15 mouse cellular contexts compared by ENCODE assay signal in the genomic region with DNA sequence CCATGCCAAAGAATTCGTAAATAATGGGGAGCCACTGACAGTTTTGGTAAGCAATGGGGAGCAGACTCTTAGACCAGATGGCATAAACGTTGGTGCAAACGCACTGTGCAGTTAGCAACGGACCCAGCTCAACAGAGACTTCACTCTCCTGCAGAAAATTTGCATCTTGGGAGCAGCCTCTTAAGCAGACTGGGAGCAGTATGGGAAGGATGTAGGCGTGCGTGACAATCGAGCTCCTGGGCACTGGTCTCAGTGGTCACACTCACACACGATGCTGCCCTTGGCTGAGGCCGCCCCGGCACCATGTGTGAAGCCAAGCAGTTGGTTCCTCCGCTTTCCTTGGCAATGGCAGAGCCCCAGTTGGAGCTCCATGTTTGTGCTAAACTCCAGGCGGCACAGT.
DNase-seq lines count a peak whose midpoint lies in the region; ATAC-seq and TF ChIP-seq lines count a peak whose summit lies in the region.
"Had no signal": no experiment of that assay in that cellular context is flagged by ENCODE, and none has a peak within 500 bp of the region (broad histone marks: within the 10 kb centered on the region; RNA-seq: fewer than 3 reads in every experiment).

No protein-coding gene starts in this region.

- H3K4me1 ChIP-seq in forebrain, embryonic 13.5 days: peaks cover 5% of the 10 kb centered on the region
- H3K4me1 ChIP-seq in forebrain, embryonic 12.5 days: no peaks in the 10 kb centered on the region
- peaks cover 18% of the 10 kb centered on the region for H3K4me1 ChIP-seq in cerebellum, adult 2 months (ENCODE audit: control insufficient read depth, insufficient read depth, low read length)
- H3K4me1 ChIP-seq: hindbrain, embryonic 10.5 days; lung, embryonic 15.5 days had no signal

- H3K4me3 ChIP-seq in forebrain, embryonic 13.5 days: no peak overlapping the region
- no peak overlapping the region for H3K4me3 ChIP-seq in forebrain, embryonic 12.5 days (replicated peaks)
- no peak overlapping the region for H3K4me3 ChIP-seq in cerebellum, adult 2 months (replicated peaks; ENCODE audit: insufficient read depth, low read depth, low read length)
- H3K4me3 ChIP-seq: hindbrain, embryonic 10.5 days; lung, embryonic 15.5 days had no signal

- TF ChIP-seq POLR2A in cerebellum, adult 2 months (IDR thresholded peaks at IDR 0.05; ENCODE audit: borderline replicate concordance, insufficient read depth, low read length): no peak

- no peaks in the 10 kb centered on the region for H3K9me3 ChIP-seq in forebrain, embryonic 13.5 days (replicated peaks)
- no peaks in the 10 kb centered on the region for H3K9me3 ChIP-seq in forebrain, embryonic 12.5 days
- H3K9me3 ChIP-seq: hindbrain, embryonic 10.5 days; lung, embryonic 15.5 days had no signal

- H3K4me2 ChIP-seq in forebrain, embryonic 13.5 days: no peak overlapping the region
- H3K4me2 ChIP-seq in forebrain, embryonic 12.5 days: no peak overlapping the region
- H3K4me2 ChIP-seq: heart, embryonic 11.5 days; lung, embryonic 15.5 days had no signal

- peak; percentile 56 to 67 for DNase-seq in cerebellum, adult 2 months
- peak; percentile 70 to 85 for DNase-seq in layer of hippocampus, adult 18-20 months (ENCODE audit: low spot score in 2 of 2)
- peak; percentile 14 to 27 for DNase-seq in right cerebral cortex, adult 2 months (ENCODE audit: low spot score in 2 of 2)
- DNase-seq in embryo, embryonic 10 days (ENCODE audit: low spot score): no peak
- DNase-seq in T-cell, adult 2 months (ENCODE audit: low spot score): no peak
- DNase-seq in kidney, postnatal 36 days: no peak
- DNase-seq: adrenal gland, postnatal 36 days; gastrocnemius, postnatal 10 days; kidney, postnatal 4 days had no signal

- WGBS in forebrain, embryonic 13.5 days: 88% methylated on average over 12 of the region's 12 CpGs
- 88% methylated on average over 12 of the region's 12 CpGs for WGBS in forebrain, embryonic 12.5 days
- 9% methylated on average over 12 of the region's 12 CpGs for WGBS in cerebellum, adult 2 months

- peak overlapping the region; percentile 35; the same call in 1 of the 2 replicates for H3K27ac ChIP-seq in forebrain, embryonic 13.5 days
- no peak overlapping the region for H3K27ac ChIP-seq in forebrain, embryonic 12.5 days
- no peak overlapping the region for H3K27ac ChIP-seq in cerebellum, adult 2 months (ENCODE audit: insufficient read depth, low read length)
- H3K27ac ChIP-seq: hindbrain, embryonic 10.5 days; lung, embryonic 15.5 days had no signal

- H3K27me3 ChIP-seq in forebrain, embryonic 13.5 days: no peaks in the 10 kb centered on the region
- no peaks in the 10 kb centered on the region for H3K27me3 ChIP-seq in forebrain, embryonic 12.5 days
- no peaks in the 10 kb centered on the region for H3K27me3 ChIP-seq in cerebellum, adult 2 months (ENCODE audit: control insufficient read depth, insufficient read depth, low read length)
- H3K27me3 ChIP-seq: lung, embryonic 15.5 days had no signal

- no peak overlapping the region for H3K9ac ChIP-seq in forebrain, embryonic 13.5 days
- no peak overlapping the region for H3K9ac ChIP-seq in forebrain, embryonic 12.5 days
- H3K9ac ChIP-seq: lung, embryonic 15.5 days had no signal

- no peaks in the 10 kb centered on the region for H3K36me3 ChIP-seq in forebrain, embryonic 13.5 days (ENCODE audit: poor library complexity, severe bottlenecking)
- H3K36me3 ChIP-seq in forebrain, embryonic 12.5 days (replicated peaks): no peaks in the 10 kb centered on the region
- H3K36me3 ChIP-seq: hindbrain, embryonic 10.5 days; lung, embryonic 15.5 days had no signal

- ATAC-seq in forebrain, embryonic 13.5 days: peak; percentile 66; the same call in 1 of the 2 replicates
- no peak for ATAC-seq in forebrain, embryonic 12.5 days (ENCODE audit: low FRiP score)
- ATAC-seq: intestine, postnatal 0 days had no signal

- no peak for TF ChIP-seq CTCF in cerebellum, adult 2 months (IDR thresholded peaks at IDR 0.05; ENCODE audit: borderline replicate concordance, insufficient read depth, low read depth, low read length)

Comparison
In these comparisons a context has a peak if more than half of its experiments do, and no peak if none do; other contexts are left out.
1. DNase-seq: peak in cerebellum, adult 2 months (2 of 2), layer of hippocampus, adult 18-20 months (2 of 2) and right cerebral cortex, adult 2 months (2 of 2); none in embryo, embryonic 10 days (single experiment), T-cell, adult 2 months (single experiment) and kidney, postnatal 36 days (0 of 2).